Mouse (Mus musculus): ENCODE results near the gene Olfr51.

GRCm38 (mm10) chr11:50964886-50965285 is 38.5 kb upstream of the Olfr51 start:
- TF ChIP-seq CTCF (IDR thresholded peaks at IDR 0.05; ENCODE audit: control insufficient read depth, insufficient read depth, low read length): no peak
- no peak for TF ChIP-seq POLR2A (IDR thresholded peaks at IDR 0.05; ENCODE audit: borderline replicate concordance, control insufficient read depth, low read depth, low read length)
